Mouse (Mus musculus): Measurements from ENCODE around the gene Taok3. TPM values are rescaled to one million over a fixed set of nuclear protein-coding genes. Genes with fewer than 3 reads are reported as not detected.
"Not testable (repeated sequence)": the region's sequence is repeated elsewhere in the genome, so short reads cannot be mapped to it uniquely, and the experiment has no call there.

Taok3 gene
- polyA plus RNA-seq, 1 experiment, result not detected

- Histone ChIP-seq H3K4me1 (ENCODE audit: control insufficient read depth, insufficient read depth, low read length) (peaks cover 23% of the 10 kb centered on the region), H3K4me3 (ENCODE audit: insufficient read depth, low read depth, low read length) (no peak overlapping the region), H3K27ac (ENCODE audit: insufficient read depth, low read depth, low read length) (no peak overlapping the region)
- no peak for TF ChIP-seq POLR2A (IDR thresholded peaks at IDR 0.05; ENCODE audit: insufficient read depth, low read depth, low read length)
- no peak for TF ChIP-seq CTCF (IDR thresholded peaks at IDR 0.05; ENCODE audit: insufficient read depth, low read depth, low read length)
- 25% methylated on average over 9 of the region's 9 CpGs for WGBS
Measured at GRCm38 (mm10) chr5:117284029-117284428, 164.1 kb downstream of the Taok3 start.

GRCm38 (mm10) chr5:117284682-117285081 is 164.8 kb downstream of the Taok3 start:
- TF ChIP-seq CTCF (IDR thresholded peaks at IDR 0.05; ENCODE audit: insufficient read depth, low read depth, low read length) (no peak), POLR2A (IDR thresholded peaks at IDR 0.05; ENCODE audit: insufficient read depth, low read depth, low read length) (no peak)
- Histone ChIP-seq H3K27ac (ENCODE audit: insufficient read depth, low read depth, low read length) (no peak overlapping the region), H3K4me3 (ENCODE audit: insufficient read depth, low read depth, low read length) (no peak overlapping the region), H3K4me1 (ENCODE audit: control insufficient read depth, insufficient read depth, low read length) (peaks cover 23% of the 10 kb centered on the region)
- 17% methylated on average over 7 of the region's 7 CpGs for WGBS

GRCm38 (mm10) chr5:117285266-117285665 is 165.3 kb downstream of the Taok3 start:
- WGBS, result 53% methylated on average over 4 of the region's 4 CpGs
- Histone ChIP-seq H3K4me1 (ENCODE audit: control insufficient read depth, insufficient read depth, low read length) (peaks cover 23% of the 10 kb centered on the region), H3K27ac (ENCODE audit: insufficient read depth, low read depth, low read length) (no peak overlapping the region), H3K4me3 (ENCODE audit: insufficient read depth, low read depth, low read length) (no peak overlapping the region)
- TF ChIP-seq POLR2A (IDR thresholded peaks at IDR 0.05; ENCODE audit: insufficient read depth, low read depth, low read length), result no peak
- TF ChIP-seq CTCF (IDR thresholded peaks at IDR 0.05; ENCODE audit: insufficient read depth, low read depth, low read length), result no peak

- 37% methylated on average over 3 of the region's 3 CpGs for WGBS
- peaks cover 23% of the 10 kb centered on the region for H3K4me1 ChIP-seq (ENCODE audit: control insufficient read depth, insufficient read depth, low read length)
- no peak overlapping the region for H3K27ac ChIP-seq (ENCODE audit: insufficient read depth, low read depth, low read length)
- H3K4me3 ChIP-seq (ENCODE audit: insufficient read depth, low read depth, low read length), result peak overlapping the region; percentile 56; the same call in 1 of the 2 replicates
- TF ChIP-seq POLR2A (IDR thresholded peaks at IDR 0.05; ENCODE audit: insufficient read depth, low read depth, low read length) (no peak), CTCF (IDR thresholded peaks at IDR 0.05; ENCODE audit: insufficient read depth, low read depth, low read length) (no peak)
Measured at GRCm38 (mm10) chr5:117286286-117286685, 166.4 kb downstream of the Taok3 start.

GRCm38 (mm10) chr5:117286831-117287822 is 167.2 kb downstream of the Taok3 start, which contains the start of gene Pebp1:
Gene Pebp1 (minus strand): TSS chr5:117287625.
- TF ChIP-seq CTCF (IDR thresholded peaks at IDR 0.05; ENCODE audit: insufficient read depth, low read depth, low read length) (no peak), POLR2A (IDR thresholded peaks at IDR 0.05; ENCODE audit: insufficient read depth, low read depth, low read length) (no peak)
- under 1% methylated on average over 77 of the region's 77 CpGs for WGBS
- peaks cover 23% of the 10 kb centered on the region for H3K4me1 ChIP-seq (ENCODE audit: control insufficient read depth, insufficient read depth, low read length)
- H3K4me3 ChIP-seq (ENCODE audit: insufficient read depth, low read depth, low read length), result peak within 1 kb of the TSS; percentile 56
- H3K27ac ChIP-seq (ENCODE audit: insufficient read depth, low read depth, low read length), result no peak within 1 kb of the TSS

- Histone ChIP-seq H3K4me1 (ENCODE audit: control insufficient read depth, insufficient read depth, low read length) (peaks cover 17% of the 10 kb centered on the region), H3K27ac (ENCODE audit: insufficient read depth, low read depth, low read length) (no peak overlapping the region), H3K4me3 (ENCODE audit: insufficient read depth, low read depth, low read length) (no peak overlapping the region)
- TF ChIP-seq CTCF (IDR thresholded peaks at IDR 0.05; ENCODE audit: insufficient read depth, low read depth, low read length) (no peak), POLR2A (IDR thresholded peaks at IDR 0.05; ENCODE audit: insufficient read depth, low read depth, low read length) (no peak)
Measured at GRCm38 (mm10) chr5:117289646-117290045, 169.7 kb downstream of the Taok3 start.

- H3K4me1 ChIP-seq (ENCODE audit: control insufficient read depth, insufficient read depth, low read length), result peaks cover 15% of the 10 kb centered on the region
- no peak overlapping the region for H3K4me3 ChIP-seq (ENCODE audit: insufficient read depth, low read depth, low read length)
- TF ChIP-seq CTCF (IDR thresholded peaks at IDR 0.05; ENCODE audit: insufficient read depth, low read depth, low read length) (no peak), POLR2A (IDR thresholded peaks at IDR 0.05; ENCODE audit: insufficient read depth, low read depth, low read length) (no peak)
- WGBS, result 89% methylated on average over 2 of the region's 2 CpGs
- H3K27ac ChIP-seq (ENCODE audit: insufficient read depth, low read depth, low read length), result no peak overlapping the region
Measured at GRCm38 (mm10) chr5:117290081-117290480, 170.2 kb downstream of the Taok3 start.

- TF ChIP-seq CTCF (IDR thresholded peaks at IDR 0.05; ENCODE audit: insufficient read depth, low read depth, low read length), result no peak
- no peak for TF ChIP-seq POLR2A (IDR thresholded peaks at IDR 0.05; ENCODE audit: insufficient read depth, low read depth, low read length)
Measured at GRCm38 (mm10) chr5:117291312-117291711, 171.4 kb downstream of the Taok3 start.

GRCm38 (mm10) chr5:117292547-117292946 is 172.6 kb downstream of the Taok3 start:
- 84% methylated on average over 6 of the region's 6 CpGs for WGBS
- Histone ChIP-seq H3K27ac (ENCODE audit: insufficient read depth, low read depth, low read length) (no peak overlapping the region), H3K4me3 (ENCODE audit: insufficient read depth, low read depth, low read length) (no peak overlapping the region), H3K4me1 (ENCODE audit: control insufficient read depth, insufficient read depth, low read length) (0 out of 2 replicates have a peak, but pooled peaks cover 4% of the 10 kb centered on the region)
- TF ChIP-seq CTCF (IDR thresholded peaks at IDR 0.05; ENCODE audit: insufficient read depth, low read depth, low read length), result no peak
- TF ChIP-seq POLR2A (IDR thresholded peaks at IDR 0.05; ENCODE audit: insufficient read depth, low read depth, low read length), result no peak

More at GRCm38 (mm10) chr5:117291312-117291711, 171.4 kb downstream of the Taok3 start:
- 86% methylated on average over 3 of the region's 3 CpGs for WGBS
- H3K4me3 ChIP-seq (ENCODE audit: insufficient read depth, low read depth, low read length), result no peak overlapping the region
- H3K27ac ChIP-seq (ENCODE audit: insufficient read depth, low read depth, low read length), result no peak overlapping the region
- H3K4me1 ChIP-seq (ENCODE audit: control insufficient read depth, insufficient read depth, low read length), result peaks cover 9% of the 10 kb centered on the region; the same call in 1 of the 2 replicates

- 83% methylated on average over 3 of the region's 3 CpGs for WGBS
- H3K4me3 ChIP-seq (ENCODE audit: insufficient read depth, low read depth, low read length); H3K27ac ChIP-seq (ENCODE audit: insufficient read depth, low read depth, low read length); H3K4me1 ChIP-seq (ENCODE audit: control insufficient read depth, insufficient read depth, low read length): not testable (repeated sequence)
Measured at GRCm38 (mm10) chr5:117293776-117294175, 173.8 kb downstream of the Taok3 start.

Measured in olfactory bulb, adult 2 months (tissue).